8 mouse cellular contexts compared by ENCODE assay signal in the genomic region with DNA sequence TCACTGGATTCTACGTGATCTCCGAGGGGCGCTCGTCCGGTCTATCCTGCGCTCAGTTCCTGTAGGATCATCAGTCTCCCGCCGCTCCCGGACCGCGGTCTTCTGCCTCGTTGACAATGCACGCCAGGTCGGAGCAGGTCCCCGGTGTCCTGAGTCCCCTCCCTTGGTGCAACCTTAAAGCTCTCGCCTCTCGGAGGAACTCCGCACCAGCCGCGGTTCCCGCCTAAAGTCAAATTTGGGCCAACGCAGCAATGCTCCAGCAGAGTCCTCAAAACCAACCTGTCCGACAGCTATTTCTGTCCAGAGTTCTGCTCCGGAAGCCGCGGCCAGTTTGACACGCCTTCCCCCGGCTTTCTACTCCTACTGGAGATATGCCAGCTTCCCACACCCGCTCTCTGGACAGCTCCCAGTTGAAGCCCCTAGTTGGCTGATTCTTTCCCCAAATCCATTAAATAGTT. TPM values are rescaled to one million over a fixed set of nuclear protein-coding genes. Genes with fewer than 3 reads are reported as not detected.
DNase-seq lines count a peak whose midpoint lies in the region; ATAC-seq lines count a peak whose summit lies in the region.

A gene (minus strand): TSS at position 288 of the 458 bp plus-strand sequence.

- peak within 1 kb of the TSS; percentile 80 for H3K4me2 ChIP-seq in forebrain, embryonic 11.5 days (ENCODE audit: low read depth, low read length, severe bottlenecking)
- H3K4me2 ChIP-seq in limb, embryonic 12.5 days: peak within 1 kb of the TSS; percentile 69
- peak within 1 kb of the TSS; percentile 71 for H3K4me2 ChIP-seq in midbrain, embryonic 13.5 days (replicated peaks)

- peak within 1 kb of the TSS; percentile 38 for H3K4me3 ChIP-seq in forebrain, embryonic 11.5 days (ENCODE audit: low read depth, low read length)
- H3K4me3 ChIP-seq in limb, embryonic 12.5 days (replicated peaks): peak within 1 kb of the TSS; percentile 41
- peak within 1 kb of the TSS; percentile 40 for H3K4me3 ChIP-seq in midbrain, embryonic 13.5 days (replicated peaks)

- peak; percentile 38 for DNase-seq in CD4-positive, CD25-positive, alpha-beta regulatory T cell, adult 2 months (ENCODE audit: low read depth, low spot score)
- DNase-seq in adrenal gland, adult (ENCODE audit: inconsistent age in 2 of 2, low spot score in 1 of 2): peak; percentile 69 to 92
- DNase-seq in forebrain, embryonic 11.5 days (ENCODE audit: low spot score): peak; percentile 62
- DNase-seq in heart, postnatal 4 days: peak; percentile 66
- peak; percentile 14 for DNase-seq in splenic B cell, adult 2 months (ENCODE audit: low read depth, low spot score)
- DNase-seq in left cerebral cortex, adult 9 months (ENCODE audit: low spot score in 2 of 2): no peak

- WGBS in forebrain, embryonic 11.5 days: under 1% methylated on average over 29 of the region's 29 CpGs
- under 1% methylated on average over 29 of the region's 29 CpGs for WGBS in limb, embryonic 12.5 days
- WGBS in midbrain, embryonic 13.5 days: under 1% methylated on average over 29 of the region's 29 CpGs

- H3K36me3 ChIP-seq in forebrain, embryonic 11.5 days (ENCODE audit: control insufficient read depth, insufficient read depth, low read length): no peaks in the 10 kb centered on the region
- H3K36me3 ChIP-seq in limb, embryonic 12.5 days: no peaks in the 10 kb centered on the region
- H3K36me3 ChIP-seq in midbrain, embryonic 13.5 days: no peaks in the 10 kb centered on the region
- no peaks in the 10 kb centered on the region for H3K36me3 ChIP-seq in splenic B cell, adult 2 months (ENCODE audit: control insufficient read depth, insufficient read depth, low read length, poor library complexity, severe bottlenecking)

- 0 out of 2 replicates have a peak, but pooled peaks cover 3% of the 10 kb centered on the region for H3K4me1 ChIP-seq in forebrain, embryonic 11.5 days (replicated peaks; ENCODE audit: control insufficient read depth, insufficient read depth, low read length)
- 0 out of 2 replicates have a peak, but pooled peaks cover 12% of the 10 kb centered on the region for H3K4me1 ChIP-seq in limb, embryonic 12.5 days (replicated peaks)
- peaks cover 6% of the 10 kb centered on the region for H3K4me1 ChIP-seq in midbrain, embryonic 13.5 days (replicated peaks)

- H3K9me3 ChIP-seq in forebrain, embryonic 11.5 days (ENCODE audit: control insufficient read depth, low read length): no peaks in the 10 kb centered on the region
- H3K9me3 ChIP-seq in limb, embryonic 12.5 days: no peaks in the 10 kb centered on the region
- no peaks in the 10 kb centered on the region for H3K9me3 ChIP-seq in midbrain, embryonic 13.5 days

- H3K9ac ChIP-seq in forebrain, embryonic 11.5 days (ENCODE audit: low read length): peak within 1 kb of the TSS; percentile 43
- peak within 1 kb of the TSS; percentile 27; the same call in 1 of the 2 replicates for H3K9ac ChIP-seq in limb, embryonic 12.5 days (replicated peaks)
- peak within 1 kb of the TSS; percentile 43; the same call in 1 of the 2 replicates for H3K9ac ChIP-seq in midbrain, embryonic 13.5 days (replicated peaks)

- H3K27ac ChIP-seq in forebrain, embryonic 11.5 days (ENCODE audit: low read depth, low read length): no peak within 1 kb of the TSS
- no peak within 1 kb of the TSS for H3K27ac ChIP-seq in limb, embryonic 12.5 days
- H3K27ac ChIP-seq in midbrain, embryonic 13.5 days: no peak within 1 kb of the TSS

- ATAC-seq in forebrain, embryonic 11.5 days (replicated peaks; ENCODE audit: low FRiP score): no peak
- ATAC-seq in limb, embryonic 12.5 days (ENCODE audit: insufficient number of reproducible peaks, insufficient read depth, low FRiP score, low TSS enrichment, low read depth): no peak
- ATAC-seq in midbrain, embryonic 13.5 days: no peak

- peaks cover 6% of the 10 kb centered on the region; the same call in 1 of the 2 replicates for H3K27me3 ChIP-seq in forebrain, embryonic 11.5 days (ENCODE audit: control insufficient read depth, insufficient read depth, low read length)
- peaks cover 62% of the 10 kb centered on the region for H3K27me3 ChIP-seq in limb, embryonic 12.5 days
- peaks cover 37% of the 10 kb centered on the region for H3K27me3 ChIP-seq in midbrain, embryonic 13.5 days
- H3K27me3 ChIP-seq in splenic B cell, adult 2 months (ENCODE audit: control insufficient read depth, insufficient read depth, low read length, poor library complexity, severe bottlenecking): no peaks in the 10 kb centered on the region

RNA-seq across cellular contexts. Expression of the gene that starts here (rescaled TPM):
- polyA plus RNA-seq in forebrain, embryonic 11.5 days (2014; fragmentation: Nextera tagmentation; extraction: Ambion mirVana): 0.43 TPM in 1 of 2 replicates, not detected in the other
- 1 to 10 TPM; 4.3 to 4.7 TPM for total RNA-seq in heart, postnatal 4 days (2021)
- 0.24 and 0.84 TPM in 2 replicates for polyA plus RNA-seq in limb, embryonic 12.5 days (2016; fragmentation: Nextera tagmentation; extraction: Ambion mirVana)
- 0.32 and 0.38 TPM in 2 replicates for polyA plus RNA-seq in midbrain, embryonic 13.5 days (2015; fragmentation: Nextera tagmentation; extraction: Ambion mirVana)

Comparison
In these comparisons a context has a peak if more than half of its experiments do, and no peak if none do; other contexts are left out.
1. Peak in DNase-seq, H3K4me3 ChIP-seq, H3K9ac ChIP-seq and H3K4me2 ChIP-seq in forebrain, embryonic 11.5 days; RNA of the gene not detected or under 1 TPM.
2. DNase-seq: peak in CD4-positive, CD25-positive, alpha-beta regulatory T cell, adult 2 months (single experiment), adrenal gland, adult (2 of 2), heart, postnatal 4 days (single experiment) and splenic B cell, adult 2 months (single experiment); none in left cerebral cortex, adult 9 months (0 of 2).
3. Peak in every context shown above with its lines, with median percentiles within 50 percentile points of each other: H3K4me2 ChIP-seq, H3K4me3 ChIP-seq and H3K9ac ChIP-seq.